Mouse (Mus musculus) liver, adult 2 months (tissue): ENCODE data around the gene Bcar3. TPM values are rescaled to one million over a fixed set of nuclear protein-coding genes. Genes with fewer than 3 reads are reported as not detected.

Experiments used
- DNase-seq: peaks from one replicate; pipeline ENCODE4 v3.0.0-alpha.2; 2011; ENCODE audit warnings: low read depth, low spot score; ENCODE audit errors: extremely low read depth
- H3K27ac ChIP-seq: fragments of 200-500 bp; replicated peaks from 2 replicates; pipeline ENCODE4 v1.5.1; 2012; ENCODE audit warnings: low read depth, mild to moderate bottlenecking, control low read depth, inconsistent platforms, low read length; ENCODE audit not compliant: insufficient read depth
- H3K27me3 ChIP-seq: fragments of 200-500 bp; 2 replicates; pipeline ENCODE4 v1.6.1; 2012; ENCODE audit warnings: mild to moderate bottlenecking, moderate library complexity, low read length, inconsistent platforms; ENCODE audit not compliant: control insufficient read depth, insufficient read depth
- H3K36me3 ChIP-seq: fragments of 200-500 bp; 2 replicates; pipeline ENCODE4 v1.6.1; 2012; ENCODE audit warnings: low read length, inconsistent platforms; ENCODE audit not compliant: control insufficient read depth, insufficient read depth
- H3K4me1 ChIP-seq: fragments of 200-500 bp; 2 replicates; pipeline ENCODE4 v1.6.1; 2011; ENCODE audit warnings: low read length; ENCODE audit not compliant: control insufficient read depth, insufficient read depth
- H3K4me3 ChIP-seq: fragments of 200-500 bp; 2 replicates; pipeline ENCODE4 v1.5.1; 2011; ENCODE audit warnings: low read depth, mild to moderate bottlenecking, control low read depth, low read length, moderate library complexity; ENCODE audit not compliant: insufficient read depth
- H3K79me2 ChIP-seq: fragments of 200-500 bp; 2 replicates; pipeline ENCODE4 v1.6.1; 2012; ENCODE audit warnings: inconsistent platforms, mild to moderate bottlenecking, low read length, moderate library complexity; ENCODE audit not compliant: control insufficient read depth, insufficient read depth
- H3K9ac ChIP-seq: fragments of 200-500 bp; 2 replicates; pipeline ENCODE4 v1.6.1; 2012; ENCODE audit warnings: low read depth, mild to moderate bottlenecking, control low read depth, inconsistent platforms, low read length
- CTCF ChIP-seq: fragments of 200-500 bp; IDR thresholded peaks from 2 replicates; pipeline ENCODE4 v1.5.1; 2011; ENCODE audit warnings: low read depth, low read length, control low read depth
- POLR2A ChIP-seq: fragments of 200-500 bp; IDR thresholded peaks from 2 replicates; pipeline ENCODE4 v1.6.1; 2011; ENCODE audit warnings: low read length, control low read depth; ENCODE audit not compliant: insufficient read depth; ENCODE audit errors: extremely low read depth
- WGBS: fragments of 180-500 bp; shearing (Covaris S2); methylation state at CpG from one replicate; pipeline ENCODE4 v1.1.7; 2018; 5-methylcytosine and 5-hydroxymethylcytosine counted together
- polyA plus RNA-seq: library from polyadenylated mRNA; depleted of rRNA; stranded (reverse); fragments of >200 nt; gene quantifications from 2 replicates; pipeline ENCODE4 v1.2.3, GENCODE M21; 2012
- total RNA-seq: library from RNA; depleted of rRNA; stranded (reverse); fragments of >200 nt; gene quantifications from 2 replicates; pipeline ENCODE4 v1.2.3, GENCODE M21; 2014

Bcar3 gene
- total and polyA plus RNA-seq, 2 experiments, result 44.4 to 45.5 TPM

GRCm38 (mm10) chr3:122494764-122495163 lies 200.8 kb downstream of the Bcar3 start:
- TF ChIP-seq CTCF, result no peak
- TF ChIP-seq POLR2A, result no peak
- H3K79me2 ChIP-seq, result peaks cover 40% of the 10 kb centered on the region
- no peaks in the 10 kb centered on the region; the same call in 1 of the 2 replicates for H3K36me3 ChIP-seq
- DNase-seq, result no peak
- no peak overlapping the region for H3K27ac ChIP-seq
- WGBS, result 80% methylated on average over 6 of the region's 6 CpGs
- no peak overlapping the region for H3K9ac ChIP-seq
- H3K4me3 ChIP-seq, result no peak overlapping the region
- H3K4me1 ChIP-seq, result peaks cover 19% of the 10 kb centered on the region
- no peaks in the 10 kb centered on the region for H3K27me3 ChIP-seq

- 63% methylated on average over 6 of the region's 6 CpGs for WGBS
- DNase-seq, result no peak
- H3K4me3 ChIP-seq, result no peak overlapping the region
- no peaks in the 10 kb centered on the region for H3K36me3 ChIP-seq
- no peak overlapping the region for H3K9ac ChIP-seq
- H3K27ac ChIP-seq, result no peak overlapping the region
- H3K4me1 ChIP-seq, result peaks cover 18% of the 10 kb centered on the region
- no peak for TF ChIP-seq CTCF
- no peak for TF ChIP-seq POLR2A
- no peaks in the 10 kb centered on the region for H3K27me3 ChIP-seq
- H3K79me2 ChIP-seq, result peaks cover 46% of the 10 kb centered on the region
Measured at GRCm38 (mm10) chr3:122497871-122498270, 203.9 kb downstream of the Bcar3 start.

- H3K36me3 ChIP-seq, result no peaks in the 10 kb centered on the region; the same call in 1 of the 2 replicates
- H3K79me2 ChIP-seq, result peaks cover 49% of the 10 kb centered on the region
- no peak overlapping the region for H3K9ac ChIP-seq
- no peak for DNase-seq
- no peak overlapping the region for H3K27ac ChIP-seq
- no peaks in the 10 kb centered on the region for H3K27me3 ChIP-seq
- WGBS, result 95% methylated on average over 7 of the region's 7 CpGs
- no peak overlapping the region for H3K4me3 ChIP-seq
- TF ChIP-seq CTCF, result no peak
- no peak for TF ChIP-seq POLR2A
- peaks cover 22% of the 10 kb centered on the region for H3K4me1 ChIP-seq
Measured at GRCm38 (mm10) chr3:122498528-122498927, 204.6 kb downstream of the Bcar3 start.

GRCm38 (mm10) chr3:122499647-122500046 lies 205.7 kb downstream of the Bcar3 start:
- WGBS, result 89% methylated on average over 6 of the region's 6 CpGs
- H3K79me2 ChIP-seq, result peaks cover 47% of the 10 kb centered on the region
- H3K36me3 ChIP-seq, result peaks cover 4% of the 10 kb centered on the region; the same call in 1 of the 2 replicates
- H3K4me3 ChIP-seq, result no peak overlapping the region
- no peak overlapping the region for H3K9ac ChIP-seq
- TF ChIP-seq CTCF, result no peak
- TF ChIP-seq POLR2A, result no peak
- no peak overlapping the region for H3K27ac ChIP-seq
- H3K27me3 ChIP-seq, result no peaks in the 10 kb centered on the region
- peaks cover 19% of the 10 kb centered on the region for H3K4me1 ChIP-seq
- DNase-seq, result no peak

- Histone ChIP-seq H3K4me3 (no peak overlapping the region), H3K36me3 (peaks cover 7% of the 10 kb centered on the region; the same call in 1 of the 2 replicates), H3K27me3 (no peaks in the 10 kb centered on the region), H3K9ac (no peak overlapping the region), H3K79me2 (peaks cover 50% of the 10 kb centered on the region), H3K4me1 (peaks cover 19% of the 10 kb centered on the region), H3K27ac (peak overlapping the region; percentile 19; the same call in 1 of the 2 replicates)
- DNase-seq, result no peak
- TF ChIP-seq CTCF, result no peak
- TF ChIP-seq POLR2A, result no peak
- 87% methylated on average over 9 of the region's 9 CpGs for WGBS
Measured at GRCm38 (mm10) chr3:122500929-122501328, 207.0 kb downstream of the Bcar3 start.

- 74% methylated on average over 10 of the region's 10 CpGs for WGBS
- no peak for DNase-seq
- TF ChIP-seq POLR2A (no peak), CTCF (no peak)
Measured at GRCm38 (mm10) chr3:122506343-122506916, 212.5 kb downstream of the Bcar3 start.

More at GRCm38 (mm10) chr3:122506343-122506916, 212.5 kb downstream of the Bcar3 start:
- Histone ChIP-seq H3K4me3 (no peak overlapping the region), H3K27ac (no peak overlapping the region), H3K9ac (no peak overlapping the region), H3K79me2 (peaks cover 27% of the 10 kb centered on the region), H3K4me1 (peaks cover 27% of the 10 kb centered on the region), H3K27me3 (no peaks in the 10 kb centered on the region), H3K36me3 (peaks cover 9% of the 10 kb centered on the region; the same call in 1 of the 2 replicates)
